Mouse (Mus musculus) kidney, embryonic 14.5 days (tissue): ENCODE data around the gene Hhex. TPM values are rescaled to one million over a fixed set of nuclear protein-coding genes. Genes with fewer than 3 reads are reported as not detected.

Experiments
- ATAC-seq: fragments of 200-750 bp; cut with Nextera tagmentation; 2 replicates; pipeline ENCODE4 v1.8.0; 2017; ENCODE audit warnings: moderate number of reproducible peaks, mild to moderate bottlenecking, moderate TSS enrichment, moderate library complexity; ENCODE audit not compliant: low FRiP score, low TSS enrichment
- H3K27ac ChIP-seq: fragments of 300-500 bp; sonication (generic); 2 replicates; pipeline ENCODE4 v1.5.1; 2014; ENCODE audit warnings: low read depth, mild to moderate bottlenecking, low read length, moderate library complexity, mixed read lengths
- H3K27me3 ChIP-seq: fragments of 300-500 bp; sonication (generic); 2 replicates; pipeline ENCODE4 v1.6.1; 2014; ENCODE audit warnings: mild to moderate bottlenecking, low read length; ENCODE audit not compliant: control insufficient read depth, insufficient read depth
- H3K36me3 ChIP-seq: fragments of 300-500 bp; sonication (generic); 2 replicates; pipeline ENCODE4 v1.6.1; 2014; ENCODE audit warnings: low read length, mixed read lengths; ENCODE audit not compliant: control insufficient read depth, insufficient read depth
- H3K4me1 ChIP-seq: fragments of 300-500 bp; sonication (generic); 2 replicates; pipeline ENCODE4 v1.6.1; 2014; ENCODE audit warnings: low read length, mixed read lengths; ENCODE audit not compliant: control insufficient read depth, insufficient read depth
- H3K4me2 ChIP-seq: fragments of 300-500 bp; sonication (generic); replicated peaks from 2 replicates; pipeline ENCODE4 v1.6.1; 2014; ENCODE audit warnings: low read depth, mild to moderate bottlenecking, low read length
- H3K4me3 ChIP-seq: fragments of 300-500 bp; sonication (generic); 2 replicates; pipeline ENCODE4 v1.5.1; 2014; ENCODE audit warnings: mild to moderate bottlenecking, low read length
- H3K9ac ChIP-seq: fragments of 300-500 bp; sonication (generic); 2 replicates; pipeline ENCODE4 v1.6.1; 2014; ENCODE audit warnings: low read depth, mild to moderate bottlenecking, low read length, moderate library complexity
- H3K9me3 ChIP-seq: fragments of 300-500 bp; sonication (generic); 2 replicates; pipeline ENCODE4 v1.6.1; 2016; ENCODE audit warnings: low read length; ENCODE audit not compliant: control insufficient read depth
- WGBS: fragments of 180-500 bp; shearing (Covaris S2); extraction: QIAGEN DNeasy Blood & Tissue Kit; methylation state at CpG from one replicate; pipeline ENCODE4 v1.1.7; 2014; 5-methylcytosine and 5-hydroxymethylcytosine counted together
- polyA plus RNA-seq: library from polyadenylated mRNA; unstranded; fragments of >200 nt; fragmentation: Nextera tagmentation; extraction: Ambion mirVana; gene quantifications from 2 replicates; pipeline ENCODE4 v1.2.1, GENCODE M21; 2014

Hhex gene
- polyA plus RNA-seq, 1 experiment from 2014 or later: 11.5 TPM

GRCm38 (mm10) chr19:37468841-37469566 is 34.4 kb downstream of the Hhex start:
- ATAC-seq: no peak
- Histone ChIP-seq H3K27me3 (no peaks in the 10 kb centered on the region), H3K4me2 (no peak overlapping the region), H3K9ac (no peak overlapping the region), H3K4me3 (no peak overlapping the region), H3K27ac (no peak overlapping the region), H3K4me1 (no peaks in the 10 kb centered on the region), H3K36me3 (no peaks in the 10 kb centered on the region), H3K9me3 (no peaks in the 10 kb centered on the region)
- 64% methylated on average over 6 of the region's 6 CpGs for WGBS

GRCm38 (mm10) chr19:37471680-37472079 is 37.1 kb downstream of the Hhex start:
- Histone ChIP-seq H3K36me3 (no peaks in the 10 kb centered on the region), H3K4me1 (no peaks in the 10 kb centered on the region), H3K27me3 (no peaks in the 10 kb centered on the region), H3K27ac (no peak overlapping the region), H3K4me3 (no peak overlapping the region), H3K9me3 (no peaks in the 10 kb centered on the region), H3K9ac (no peak overlapping the region), H3K4me2 (no peak overlapping the region)
- WGBS: 85% methylated on average over 4 of the region's 4 CpGs
- no peak for ATAC-seq

GRCm38 (mm10) chr19:37472589-37472988 is 38.0 kb downstream of the Hhex start:
- Histone ChIP-seq H3K4me3 (no peak overlapping the region), H3K4me1 (no peaks in the 10 kb centered on the region), H3K9me3 (no peaks in the 10 kb centered on the region), H3K27ac (no peak overlapping the region), H3K4me2 (no peak overlapping the region), H3K9ac (no peak overlapping the region), H3K27me3 (no peaks in the 10 kb centered on the region), H3K36me3 (no peaks in the 10 kb centered on the region)
- 61% methylated on average over 3 of the region's 3 CpGs for WGBS
- no peak for ATAC-seq

GRCm38 (mm10) chr19:37481704-37482103 is 47.1 kb downstream of the Hhex start:
- ATAC-seq: no peak
- H3K27me3 ChIP-seq: no peaks in the 10 kb centered on the region
- 77% methylated on average over 8 of the region's 8 CpGs for WGBS

DNA sequence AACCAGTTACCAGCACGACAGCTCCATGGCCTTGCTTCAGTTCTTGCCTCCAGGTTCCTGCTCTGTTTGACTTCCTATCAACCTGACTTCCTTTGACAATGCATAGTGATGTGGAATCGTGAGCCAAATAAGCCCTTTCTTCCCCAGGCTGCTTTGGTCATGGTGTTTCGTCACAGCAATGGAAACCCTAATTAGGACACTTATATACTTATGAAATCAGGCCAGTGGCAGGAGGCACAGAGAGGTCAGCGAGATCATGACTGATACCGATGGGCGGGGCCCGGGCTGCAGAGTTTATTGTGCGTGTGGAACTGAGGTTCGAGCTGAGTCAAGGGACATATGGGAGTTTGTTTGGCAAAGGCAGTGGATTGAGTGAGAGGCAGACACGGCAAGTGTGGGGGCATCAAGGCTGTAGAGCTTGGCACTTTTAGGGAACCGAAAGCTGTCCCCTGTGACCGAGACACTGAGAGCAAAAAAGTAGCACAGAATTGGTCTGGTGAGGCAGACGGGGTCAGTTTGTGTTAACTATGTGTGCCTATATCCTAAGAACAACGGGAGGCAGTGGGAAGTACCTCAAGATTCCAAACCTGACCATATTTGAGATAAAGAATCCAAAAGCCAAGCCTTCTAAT is 48.1 kb downstream of the Hhex start:
- no peak for ATAC-seq
- H3K36me3 ChIP-seq: no peaks in the 10 kb centered on the region
- H3K9ac ChIP-seq: no peak overlapping the region
- H3K27ac ChIP-seq: no peak overlapping the region
- H3K4me2 ChIP-seq: no peak overlapping the region
- H3K4me3 ChIP-seq: no peak overlapping the region
- H3K9me3 ChIP-seq: no peaks in the 10 kb centered on the region
- H3K27me3 ChIP-seq: no peaks in the 10 kb centered on the region
- 82% methylated on average over 14 of the region's 14 CpGs for WGBS
- no peaks in the 10 kb centered on the region for H3K4me1 ChIP-seq

More at GRCm38 (mm10) chr19:37481704-37482103, 47.1 kb downstream of the Hhex start:
- Histone ChIP-seq H3K9ac (no peak overlapping the region), H3K4me3 (no peak overlapping the region), H3K27ac (no peak overlapping the region), H3K4me2 (no peak overlapping the region), H3K4me1 (no peaks in the 10 kb centered on the region), H3K36me3 (no peaks in the 10 kb centered on the region), H3K9me3 (no peaks in the 10 kb centered on the region)

DNA sequence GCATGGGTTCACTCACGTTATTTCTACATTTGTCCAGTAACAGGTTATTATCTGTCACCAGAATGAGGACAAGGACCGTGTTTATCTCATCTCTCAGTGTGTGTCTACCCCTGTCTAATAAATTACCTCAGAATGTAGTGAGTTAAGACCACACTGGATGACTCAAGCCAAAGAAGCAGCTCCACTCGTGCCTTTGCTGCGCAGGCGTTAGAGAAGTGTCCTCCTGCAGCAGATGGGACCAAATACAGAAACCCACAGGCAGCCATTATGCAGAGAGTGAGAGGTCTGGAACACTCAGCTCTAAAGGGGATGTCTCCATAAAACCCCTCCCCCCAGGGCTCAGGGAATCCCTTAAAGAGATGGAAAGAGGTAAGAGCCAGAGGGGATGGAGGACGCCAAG is 50.2 kb downstream of the Hhex start:
- Histone ChIP-seq H3K27ac (no peak overlapping the region), H3K36me3 (no peaks in the 10 kb centered on the region), H3K9ac (no peak overlapping the region), H3K27me3 (no peaks in the 10 kb centered on the region), H3K4me2 (no peak overlapping the region), H3K9me3 (no peaks in the 10 kb centered on the region), H3K4me3 (no peak overlapping the region), H3K4me1 (no peaks in the 10 kb centered on the region)
- no peak for ATAC-seq
- WGBS: 70% methylated on average over 6 of the region's 6 CpGs

GRCm38 (mm10) chr19:37486801-37487200 is 52.2 kb downstream of the Hhex start:
- Histone ChIP-seq H3K9me3 (no peaks in the 10 kb centered on the region), H3K27me3 (no peaks in the 10 kb centered on the region), H3K27ac (no peak overlapping the region), H3K4me2 (no peak overlapping the region), H3K4me3 (no peak overlapping the region), H3K9ac (no peak overlapping the region), H3K36me3 (no peaks in the 10 kb centered on the region), H3K4me1 (no peaks in the 10 kb centered on the region)
- no peak for ATAC-seq
- 82% methylated on average over 6 of the region's 6 CpGs for WGBS

- H3K4me1 ChIP-seq: no peaks in the 10 kb centered on the region
- H3K9ac ChIP-seq: no peak overlapping the region
- 87% methylated on average over 5 of the region's 5 CpGs for WGBS
- no peak for ATAC-seq
- no peaks in the 10 kb centered on the region for H3K27me3 ChIP-seq
- no peak overlapping the region for H3K27ac ChIP-seq
- no peaks in the 10 kb centered on the region for H3K9me3 ChIP-seq
- H3K4me2 ChIP-seq: no peak overlapping the region
- no peak overlapping the region for H3K4me3 ChIP-seq
- H3K36me3 ChIP-seq: no peaks in the 10 kb centered on the region
These were observed 53.3 kb downstream of the Hhex start for GRCm38 (mm10) chr19:37487811-37488475.
